Mouse (Mus musculus): Measurements from ENCODE around the gene Pom121. TPM values are rescaled to one million over a fixed set of nuclear protein-coding genes. Genes with fewer than 3 reads are reported as not detected.

Pom121 gene
- polyA plus RNA-seq, 1 experiment from 2014 or later = 15.6 TPM

DNA sequence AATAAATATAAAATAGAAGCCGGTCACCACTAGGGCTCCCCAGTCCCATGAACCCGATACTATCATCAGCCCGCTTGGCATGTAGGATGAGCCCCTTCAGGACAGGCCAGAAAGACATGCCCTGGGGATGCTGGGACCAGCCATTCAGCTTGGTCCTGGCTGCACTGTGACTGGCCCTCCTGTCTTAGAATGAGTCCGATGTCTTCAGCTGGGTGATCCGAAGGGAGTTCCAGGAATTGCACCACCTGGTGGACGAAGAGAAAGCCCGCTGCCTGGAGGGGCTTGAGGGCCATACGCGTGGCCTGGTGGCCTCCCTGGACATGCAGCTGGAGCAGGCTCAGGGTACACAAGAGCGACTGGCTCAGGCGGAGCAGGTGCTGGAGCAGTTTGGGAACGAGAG lies 30.8 kb downstream of the Pom121 start:
- no peaks in the 10 kb centered on the region for H3K9me3 ChIP-seq (ENCODE audit: control insufficient read depth, low read depth, low read length)
- H3K9ac ChIP-seq (replicated peaks; ENCODE audit: low read depth, low read length) = no peak overlapping the region
- no peaks in the 10 kb centered on the region for H3K4me1 ChIP-seq (ENCODE audit: control insufficient read depth, insufficient read depth, low read length)
- H3K36me3 ChIP-seq (ENCODE audit: control insufficient read depth, insufficient read depth, low read length) = no peaks in the 10 kb centered on the region
- 26% methylated on average over 12 of the region's 12 CpGs for WGBS
- no peak for ATAC-seq (ENCODE audit: insufficient number of reproducible peaks, insufficient read depth, low FRiP score, low read depth)
- H3K4me2 ChIP-seq (replicated peaks; ENCODE audit: low read depth, low read length) = no peak overlapping the region
- H3K27me3 ChIP-seq (ENCODE audit: control insufficient read depth, insufficient read depth, low read length) = no peaks in the 10 kb centered on the region
- no peak overlapping the region for H3K4me3 ChIP-seq (ENCODE audit: low read depth, low read length)
- no peak overlapping the region for H3K27ac ChIP-seq (ENCODE audit: low read length)

DNA sequence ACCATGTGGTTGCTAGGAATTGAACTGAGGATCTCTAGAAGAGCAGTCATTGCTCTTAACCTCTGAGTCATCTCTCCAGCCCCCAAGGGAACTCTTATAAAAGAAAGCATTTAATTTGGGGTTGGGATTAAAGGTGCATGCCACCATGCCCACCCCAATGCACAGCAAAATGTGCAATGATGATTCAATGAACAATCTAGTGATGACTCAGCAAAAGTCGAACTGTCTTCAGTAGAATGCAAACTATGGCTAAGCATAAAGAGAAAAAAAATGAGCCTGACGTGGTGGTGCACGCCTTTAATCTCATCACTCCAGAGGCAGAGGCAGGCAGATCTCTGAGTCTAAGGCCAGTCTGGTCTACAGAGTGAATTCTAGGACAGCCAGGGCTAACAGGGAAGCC lies 31.8 kb downstream of the Pom121 start:
- H3K27ac ChIP-seq (ENCODE audit: low read length) = no peak overlapping the region
- no peaks in the 10 kb centered on the region for H3K9me3 ChIP-seq (ENCODE audit: control insufficient read depth, low read depth, low read length)
- no peak for ATAC-seq (ENCODE audit: insufficient number of reproducible peaks, insufficient read depth, low FRiP score, low read depth)
- no peak overlapping the region for H3K9ac ChIP-seq (replicated peaks; ENCODE audit: low read depth, low read length)
- no peak overlapping the region for H3K4me2 ChIP-seq (replicated peaks; ENCODE audit: low read depth, low read length)
- whole genome bisulfite sequencing = 88% methylated on average over 3 of the region's 3 CpGs
- H3K4me3 ChIP-seq (ENCODE audit: low read depth, low read length) = no peak overlapping the region
- H3K36me3 ChIP-seq (ENCODE audit: control insufficient read depth, insufficient read depth, low read length) = no peaks in the 10 kb centered on the region
- no peaks in the 10 kb centered on the region for H3K4me1 ChIP-seq (ENCODE audit: control insufficient read depth, insufficient read depth, low read length)
- H3K27me3 ChIP-seq (ENCODE audit: control insufficient read depth, insufficient read depth, low read length) = no peaks in the 10 kb centered on the region

DNA sequence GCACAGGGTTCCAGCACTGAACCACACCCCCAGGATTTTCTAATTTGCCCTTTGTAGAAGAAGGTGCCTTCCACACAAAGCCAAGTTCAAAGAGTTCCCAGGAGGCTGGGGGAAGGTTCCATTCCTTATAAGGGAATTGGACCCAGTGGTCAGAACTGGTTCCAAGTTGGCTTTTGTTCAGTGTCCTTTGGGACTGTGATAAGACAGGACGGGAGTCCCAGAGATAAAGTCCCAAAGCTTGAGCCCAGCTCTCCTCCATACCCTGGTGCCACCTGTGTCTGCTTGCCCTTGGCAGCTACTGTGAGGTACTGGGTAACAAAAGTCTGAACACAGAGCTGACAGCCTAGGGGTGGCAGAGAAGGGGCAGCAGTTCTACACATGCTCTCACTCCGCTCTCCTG lies 34.6 kb downstream of the Pom121 start:
- no peaks in the 10 kb centered on the region for H3K27me3 ChIP-seq (ENCODE audit: control insufficient read depth, insufficient read depth, low read length)
- no peak overlapping the region for H3K4me2 ChIP-seq (replicated peaks; ENCODE audit: low read depth, low read length)
- no peak overlapping the region for H3K27ac ChIP-seq (ENCODE audit: low read length)
- no peaks in the 10 kb centered on the region for H3K9me3 ChIP-seq (ENCODE audit: control insufficient read depth, low read depth, low read length)
- 89% methylated on average over 2 of the region's 2 CpGs for WGBS
- H3K4me3 ChIP-seq (ENCODE audit: low read depth, low read length) = no peak overlapping the region
- ATAC-seq (ENCODE audit: insufficient number of reproducible peaks, insufficient read depth, low FRiP score, low read depth) = no peak
- H3K4me1 ChIP-seq (ENCODE audit: control insufficient read depth, insufficient read depth, low read length) = no peaks in the 10 kb centered on the region
- no peak overlapping the region for H3K9ac ChIP-seq (replicated peaks; ENCODE audit: low read depth, low read length)
- no peaks in the 10 kb centered on the region for H3K36me3 ChIP-seq (ENCODE audit: control insufficient read depth, insufficient read depth, low read length)

DNA sequence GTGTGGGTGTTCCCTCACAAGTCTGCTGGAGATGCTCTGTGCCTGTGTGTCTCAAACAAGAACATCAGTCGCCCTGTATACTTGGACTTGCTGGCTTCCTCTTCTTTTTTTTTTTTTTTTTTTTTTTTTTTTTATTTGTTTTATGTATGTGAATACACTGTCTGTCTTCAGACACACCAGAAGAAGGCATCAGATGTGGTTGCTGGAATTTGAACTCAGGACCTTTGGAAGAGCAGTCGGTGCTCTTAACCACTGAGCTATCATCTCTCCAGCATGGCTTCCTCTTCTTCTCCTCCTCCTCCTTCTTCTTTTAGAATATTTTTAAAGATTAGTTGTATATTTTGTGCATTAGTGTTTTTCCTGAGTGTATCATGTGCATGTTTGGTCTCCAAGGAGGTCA lies 36.8 kb downstream of the Pom121 start:
- WGBS = 90% methylated on average over 2 of the region's 2 CpGs
- no peak overlapping the region for H3K9ac ChIP-seq (replicated peaks; ENCODE audit: low read depth, low read length)
- ATAC-seq (ENCODE audit: insufficient number of reproducible peaks, insufficient read depth, low FRiP score, low read depth) = peak; percentile 87

DNA sequence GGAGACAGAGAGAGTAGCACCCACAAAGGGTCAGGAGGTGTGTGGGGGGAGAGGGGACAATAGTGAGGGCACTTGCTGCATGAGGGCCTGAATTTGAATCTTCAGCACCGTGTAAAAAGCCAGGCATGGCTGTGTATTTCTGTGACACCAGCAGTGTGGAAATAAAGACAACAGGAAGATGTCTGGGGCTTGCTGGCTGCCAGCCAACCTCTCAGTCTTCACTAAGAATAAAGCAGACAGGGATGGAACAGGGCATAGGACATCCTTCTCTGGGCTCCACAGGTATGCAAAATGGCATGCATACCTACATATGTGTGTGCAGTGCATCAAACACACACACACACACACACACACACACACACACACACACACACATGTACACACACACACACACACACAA lies 38.3 kb downstream of the Pom121 start:
- no peaks in the 10 kb centered on the region for H3K27me3 ChIP-seq (ENCODE audit: control insufficient read depth, insufficient read depth, low read length)
- no peak for ATAC-seq (ENCODE audit: insufficient number of reproducible peaks, insufficient read depth, low FRiP score, low read depth)
- no peaks in the 10 kb centered on the region for H3K36me3 ChIP-seq (ENCODE audit: control insufficient read depth, insufficient read depth, low read length)
- H3K4me1 ChIP-seq (ENCODE audit: control insufficient read depth, insufficient read depth, low read length) = no peaks in the 10 kb centered on the region
- no peak overlapping the region for H3K27ac ChIP-seq (ENCODE audit: low read length)
- no peak overlapping the region for H3K4me3 ChIP-seq (ENCODE audit: low read depth, low read length)
- no peak overlapping the region for H3K9ac ChIP-seq (replicated peaks; ENCODE audit: low read depth, low read length)
- H3K9me3 ChIP-seq (ENCODE audit: control insufficient read depth, low read depth, low read length) = no peaks in the 10 kb centered on the region
- 33% methylated on average over 1 of the region's 1 CpGs for WGBS
- H3K4me2 ChIP-seq (replicated peaks; ENCODE audit: low read depth, low read length) = no peak overlapping the region

More for the DNA sequence above, 36.8 kb downstream of the Pom121 start:
- Histone ChIP-seq H3K36me3 (ENCODE audit: control insufficient read depth, insufficient read depth, low read length) (no peaks in the 10 kb centered on the region), H3K27ac (ENCODE audit: low read length) (no peak overlapping the region), H3K4me2 (replicated peaks; ENCODE audit: low read depth, low read length) (no peak overlapping the region), H3K4me3 (ENCODE audit: low read depth, low read length) (no peak overlapping the region), H3K9me3 (ENCODE audit: control insufficient read depth, low read depth, low read length) (no peaks in the 10 kb centered on the region), H3K27me3 (ENCODE audit: control insufficient read depth, insufficient read depth, low read length) (no peaks in the 10 kb centered on the region), H3K4me1 (ENCODE audit: control insufficient read depth, insufficient read depth, low read length) (no peaks in the 10 kb centered on the region)

DNA sequence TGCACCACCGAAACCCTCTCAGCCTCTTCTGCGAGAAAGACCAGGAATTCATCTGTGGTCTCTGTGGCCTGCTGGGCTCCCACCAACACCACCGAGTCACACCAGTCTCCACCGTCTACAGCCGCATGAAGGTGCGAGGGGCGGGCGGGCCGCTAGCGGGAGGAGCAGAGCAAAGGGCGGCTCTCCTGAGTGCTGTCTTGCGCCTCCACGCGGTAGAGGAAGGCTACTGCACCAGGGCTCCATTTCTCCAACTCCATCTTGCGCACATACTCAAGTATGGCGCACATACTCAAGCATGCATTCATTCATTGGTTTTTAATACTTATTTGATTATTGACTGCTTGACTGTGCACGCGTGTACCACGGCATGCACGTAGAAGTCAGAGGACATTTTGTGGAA lies 40.8 kb downstream of the Pom121 start:
- 19% methylated on average over 20 of the region's 20 CpGs for WGBS
- Histone ChIP-seq H3K9ac (replicated peaks; ENCODE audit: low read depth, low read length) (no peak overlapping the region), H3K36me3 (ENCODE audit: control insufficient read depth, insufficient read depth, low read length) (no peaks in the 10 kb centered on the region), H3K27ac (ENCODE audit: low read length) (no peak overlapping the region), H3K4me3 (ENCODE audit: low read depth, low read length) (no peak overlapping the region), H3K4me1 (ENCODE audit: control insufficient read depth, insufficient read depth, low read length) (no peaks in the 10 kb centered on the region), H3K4me2 (replicated peaks; ENCODE audit: low read depth, low read length) (no peak overlapping the region), H3K9me3 (ENCODE audit: control insufficient read depth, low read depth, low read length) (peaks cover 6% of the 10 kb centered on the region; the same call in 1 of the 2 replicates), H3K27me3 (ENCODE audit: control insufficient read depth, insufficient read depth, low read length) (no peaks in the 10 kb centered on the region)
- no peak for ATAC-seq (ENCODE audit: insufficient number of reproducible peaks, insufficient read depth, low FRiP score, low read depth)

DNA sequence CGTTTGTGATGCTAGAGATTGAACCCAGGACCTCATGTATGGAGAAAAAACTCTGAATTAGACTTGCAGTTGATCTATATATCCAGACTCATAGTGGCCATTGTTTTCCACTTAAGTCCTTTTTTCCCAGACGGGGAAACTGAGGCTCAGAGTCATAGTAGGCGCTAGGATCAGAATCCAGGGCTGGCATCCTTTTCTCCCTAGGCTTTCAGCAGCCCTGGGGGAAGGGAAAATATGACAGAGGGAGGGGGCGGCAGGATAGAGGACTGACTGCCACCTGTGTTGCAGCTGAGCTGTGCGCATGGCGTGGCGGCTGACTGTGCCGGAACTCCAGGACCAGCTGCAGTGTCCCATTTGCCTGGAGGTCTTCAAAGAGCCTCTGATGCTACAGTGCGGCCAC lies 41.4 kb downstream of the Pom121 start, which contains the start of gene Trim50:
TSS of gene Trim50 (plus strand) at position 301 of the 400 bp plus-strand sequence.
- H3K27ac ChIP-seq (ENCODE audit: low read length) = no peak within 1 kb of the TSS
- peaks cover 6% of the 10 kb centered on the region; the same call in 1 of the 2 replicates for H3K9me3 ChIP-seq (ENCODE audit: control insufficient read depth, low read depth, low read length)
- WGBS = 58% methylated on average over 9 of the region's 9 CpGs
- ATAC-seq (ENCODE audit: insufficient number of reproducible peaks, insufficient read depth, low FRiP score, low read depth) = no peak
- no peaks in the 10 kb centered on the region for H3K36me3 ChIP-seq (ENCODE audit: control insufficient read depth, insufficient read depth, low read length)
- no peak within 1 kb of the TSS for H3K9ac ChIP-seq (replicated peaks; ENCODE audit: low read depth, low read length)
- H3K4me1 ChIP-seq (ENCODE audit: control insufficient read depth, insufficient read depth, low read length) = no peaks in the 10 kb centered on the region
- H3K4me3 ChIP-seq (ENCODE audit: low read depth, low read length) = no peak within 1 kb of the TSS
- H3K27me3 ChIP-seq (ENCODE audit: control insufficient read depth, insufficient read depth, low read length) = no peaks in the 10 kb centered on the region
- no peak within 1 kb of the TSS for H3K4me2 ChIP-seq (replicated peaks; ENCODE audit: low read depth, low read length)

DNA sequence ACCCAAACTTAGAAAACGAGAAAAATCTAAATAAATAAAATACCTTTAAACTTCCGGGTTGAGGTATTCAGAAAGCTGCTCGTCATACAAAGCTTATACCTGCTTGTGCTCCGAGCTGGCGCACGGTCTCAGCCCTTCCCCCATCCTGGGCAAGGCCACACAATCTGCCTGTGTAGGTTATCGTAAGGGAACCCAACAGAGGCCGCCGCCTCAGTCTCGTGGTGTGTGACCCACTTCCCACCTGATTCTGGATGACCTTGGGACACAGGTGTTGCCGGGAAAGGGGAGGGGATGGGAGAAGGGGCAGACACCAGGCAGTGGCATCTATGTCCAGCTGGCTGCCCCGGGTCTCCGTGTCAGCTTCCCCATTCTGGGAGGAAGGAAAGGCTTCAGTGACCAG lies 42.7 kb downstream of the Pom121 start:
- no peak overlapping the region for H3K9ac ChIP-seq (replicated peaks; ENCODE audit: low read depth, low read length)
- H3K9me3 ChIP-seq (ENCODE audit: control insufficient read depth, low read depth, low read length) = peaks cover 6% of the 10 kb centered on the region; the same call in 1 of the 2 replicates
- 73% methylated on average over 13 of the region's 13 CpGs for WGBS
- no peak overlapping the region for H3K4me3 ChIP-seq (ENCODE audit: low read depth, low read length)
- H3K36me3 ChIP-seq (ENCODE audit: control insufficient read depth, insufficient read depth, low read length) = no peaks in the 10 kb centered on the region
- H3K27me3 ChIP-seq (ENCODE audit: control insufficient read depth, insufficient read depth, low read length) = no peaks in the 10 kb centered on the region
- no peak overlapping the region for H3K27ac ChIP-seq (ENCODE audit: low read length)
- H3K4me1 ChIP-seq (ENCODE audit: control insufficient read depth, insufficient read depth, low read length) = no peaks in the 10 kb centered on the region
- H3K4me2 ChIP-seq (replicated peaks; ENCODE audit: low read depth, low read length) = no peak overlapping the region
- no peak for ATAC-seq (ENCODE audit: insufficient number of reproducible peaks, insufficient read depth, low FRiP score, low read depth)

DNA sequence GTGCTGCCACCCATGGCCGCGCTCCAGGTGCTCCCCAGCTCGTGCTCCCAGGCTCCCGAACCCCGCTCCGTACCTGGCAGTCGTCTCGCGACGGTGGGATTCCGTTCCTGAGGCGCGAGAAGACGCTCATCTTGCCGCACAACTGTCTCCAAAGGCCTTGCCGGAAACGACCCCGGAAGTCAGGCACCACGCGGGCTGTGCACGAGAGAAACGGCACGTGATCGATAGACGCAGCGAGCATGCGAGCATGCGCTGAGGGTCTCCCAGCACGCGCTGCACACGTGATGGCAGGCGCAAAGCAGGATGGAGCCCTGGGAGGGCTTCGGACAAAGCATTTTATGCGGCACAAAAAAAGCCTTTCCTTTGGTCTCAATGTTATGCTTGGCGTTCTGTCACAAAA lies 44.5 kb downstream of the Pom121 start, which contains the start of gene Fkbp6:
TSS of gene Fkbp6 (minus strand) at position 183 of the 400 bp plus-strand sequence.
- Histone ChIP-seq H3K4me1 (ENCODE audit: control insufficient read depth, insufficient read depth, low read length) (no peaks in the 10 kb centered on the region), H3K27ac (ENCODE audit: low read length) (no peak within 1 kb of the TSS), H3K9me3 (ENCODE audit: control insufficient read depth, low read depth, low read length) (peaks cover 6% of the 10 kb centered on the region; the same call in 1 of the 2 replicates), H3K9ac (replicated peaks; ENCODE audit: low read depth, low read length) (no peak within 1 kb of the TSS), H3K27me3 (ENCODE audit: control insufficient read depth, insufficient read depth, low read length) (no peaks in the 10 kb centered on the region), H3K4me3 (ENCODE audit: low read depth, low read length) (no peak within 1 kb of the TSS), H3K36me3 (ENCODE audit: control insufficient read depth, insufficient read depth, low read length) (no peaks in the 10 kb centered on the region), H3K4me2 (replicated peaks; ENCODE audit: low read depth, low read length) (no peak within 1 kb of the TSS)
- 90% methylated on average over 35 of the region's 35 CpGs for whole genome bisulfite sequencing
- ATAC-seq (ENCODE audit: insufficient number of reproducible peaks, insufficient read depth, low FRiP score, low read depth) = no peak

Data from stomach, embryonic 14.5 days (tissue).